Mouse (Mus musculus) kidney, embryonic 16.5 days (tissue): ENCODE results near the gene Lrch3. TPM values are rescaled to one million over a fixed set of nuclear protein-coding genes. Genes with fewer than 3 reads are reported as not detected.
"Not testable (repeated sequence)": the region's sequence is repeated elsewhere in the genome, so short reads cannot be mapped to it uniquely, and the experiment has no call there.

Source experiments
- ATAC-seq: fragments of 200-750 bp; cut with Nextera tagmentation; 2 replicates; pipeline ENCODE4 v1.8.0; 2017; ENCODE audit warnings: moderate TSS enrichment; ENCODE audit not compliant: low FRiP score, low TSS enrichment
- H3K27ac ChIP-seq: fragments of 300-500 bp; sonication (generic); 2 replicates; pipeline ENCODE4 v1.5.1; 2014; ENCODE audit warnings: low read length
- H3K27me3 ChIP-seq: fragments of 300-500 bp; sonication (generic); 2 replicates; pipeline ENCODE4 v1.6.1; 2014; ENCODE audit warnings: low read length, control low read depth, mixed read lengths; ENCODE audit not compliant: insufficient read depth
- H3K36me3 ChIP-seq: fragments of 300-500 bp; sonication (generic); 2 replicates; pipeline ENCODE4 v1.6.1; 2014; ENCODE audit warnings: low read length, control low read depth, mixed read lengths; ENCODE audit not compliant: insufficient read depth
- H3K4me1 ChIP-seq: fragments of 300-500 bp; sonication (generic); 2 replicates; pipeline ENCODE4 v1.6.1; 2014; ENCODE audit warnings: low read length, control low read depth, mixed read lengths; ENCODE audit not compliant: insufficient read depth
- H3K4me2 ChIP-seq: fragments of 300-500 bp; sonication (generic); replicated peaks from 2 replicates; pipeline ENCODE4 v1.6.1; 2014; ENCODE audit warnings: low read depth, low read length
- H3K4me3 ChIP-seq: fragments of 300-500 bp; sonication (generic); 2 replicates; pipeline ENCODE4 v1.5.1; 2014; ENCODE audit warnings: mild to moderate bottlenecking, low read length
- H3K9ac ChIP-seq: fragments of 300-500 bp; sonication (generic); replicated peaks from 2 replicates; pipeline ENCODE4 v1.6.1; 2014; ENCODE audit warnings: low read length
- H3K9me3 ChIP-seq: fragments of 300-500 bp; sonication (generic); 2 replicates; pipeline ENCODE4 v1.6.1; 2016; ENCODE audit warnings: low read length, control low read depth
- WGBS: fragments of 180-500 bp; shearing (Covaris S2); extraction: QIAGEN DNeasy Blood & Tissue Kit; methylation state at CpG from one replicate; pipeline ENCODE4 v1.1.7; 2014; 5-methylcytosine and 5-hydroxymethylcytosine counted together
- polyA plus RNA-seq: library from polyadenylated mRNA; unstranded; fragments of >200 nt; fragmentation: Nextera tagmentation; extraction: Ambion mirVana; gene quantifications from 2 replicates; pipeline ENCODE4 v1.2.1, GENCODE M21; 2015

Lrch3 gene
- 22.7 and 23.7 TPM in 2 replicates for polyA plus RNA-seq

GRCm38 (mm10) chr16:32913937-32914881 is at the start of gene Lrch3:
TSS of gene Lrch3 (plus strand) at chr16:32914100.
- H3K36me3 ChIP-seq = no peaks in the 10 kb centered on the region
- peak within 1 kb of the TSS; percentile 80 for H3K4me2 ChIP-seq
- H3K4me3 ChIP-seq = peak within 1 kb of the TSS; percentile 97
- H3K9ac ChIP-seq = peak within 1 kb of the TSS; percentile 97
- ATAC-seq = peak; percentile 96
- under 1% methylated on average over 85 of the region's 85 CpGs for WGBS
- H3K4me1 ChIP-seq = peaks cover 7% of the 10 kb centered on the region
- no peaks in the 10 kb centered on the region for H3K9me3 ChIP-seq
- H3K27ac ChIP-seq = peak within 1 kb of the TSS; percentile 94
- no peaks in the 10 kb centered on the region for H3K27me3 ChIP-seq

DNA sequence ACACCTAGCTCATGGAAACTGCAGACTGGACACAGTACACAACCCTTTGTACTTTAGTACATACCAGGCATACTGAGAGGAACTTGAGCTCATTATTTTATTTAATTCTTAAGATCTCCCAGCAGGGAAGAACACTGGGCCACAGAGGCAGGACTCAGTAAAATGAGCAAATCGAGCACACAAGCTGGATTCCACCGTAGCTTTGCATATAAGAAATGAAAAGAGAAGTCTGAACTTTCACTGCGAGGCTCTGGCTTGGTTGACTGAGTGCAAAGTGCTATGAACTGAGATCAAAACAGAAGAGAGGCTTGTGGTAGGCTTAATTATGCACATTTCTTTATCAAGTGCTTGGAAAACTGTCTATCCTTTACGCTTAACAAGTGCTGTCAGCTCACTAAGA is 48.5 kb upstream of the Lrch3 start:
- H3K27ac ChIP-seq = no peak overlapping the region
- H3K36me3 ChIP-seq = 0 out of 2 replicates have a peak, but pooled peaks cover 3% of the 10 kb centered on the region
- H3K9me3 ChIP-seq = no peaks in the 10 kb centered on the region
- H3K9ac ChIP-seq = no peak overlapping the region
- H3K27me3 ChIP-seq = no peaks in the 10 kb centered on the region
- WGBS = 87% methylated on average over 4 of the region's 4 CpGs
- H3K4me2 ChIP-seq = no peak overlapping the region
- ATAC-seq = no peak
- peaks cover 13% of the 10 kb centered on the region for H3K4me1 ChIP-seq
- no peak overlapping the region for H3K4me3 ChIP-seq

DNA sequence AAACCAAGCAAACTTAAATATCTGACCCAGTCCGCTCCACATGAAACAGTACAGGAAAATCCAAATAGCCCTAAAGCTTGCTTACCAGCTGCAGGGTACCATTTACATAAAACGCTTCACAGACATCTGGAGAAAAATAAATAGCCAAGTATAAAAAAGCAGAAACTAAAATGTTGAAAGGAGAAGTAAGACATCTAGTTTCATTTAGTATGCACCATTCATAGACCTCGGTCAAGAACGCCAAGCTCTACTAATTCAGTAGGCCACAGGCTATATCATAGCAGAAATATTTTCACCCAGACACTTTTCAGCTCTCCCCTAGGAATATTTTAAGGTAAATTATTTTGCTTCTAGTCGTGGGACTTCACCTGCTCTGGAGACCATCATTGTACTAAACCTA is 47.2 kb upstream of the Lrch3 start:
- no peak overlapping the region for H3K4me3 ChIP-seq
- no peak for ATAC-seq
- H3K27me3 ChIP-seq = no peaks in the 10 kb centered on the region
- H3K27ac ChIP-seq = no peak overlapping the region
- H3K4me2 ChIP-seq = no peak overlapping the region
- WGBS = 93% methylated on average over 5 of the region's 5 CpGs
- peaks cover 13% of the 10 kb centered on the region for H3K4me1 ChIP-seq
- no peaks in the 10 kb centered on the region for H3K9me3 ChIP-seq
- H3K9ac ChIP-seq = no peak overlapping the region
- H3K36me3 ChIP-seq = 0 out of 2 replicates have a peak, but pooled peaks cover 3% of the 10 kb centered on the region

- peaks cover 13% of the 10 kb centered on the region for H3K4me1 ChIP-seq
- H3K27ac ChIP-seq = peak overlapping the region; percentile 64
- peak overlapping the region; percentile 81 for H3K4me3 ChIP-seq
- H3K27me3 ChIP-seq = no peaks in the 10 kb centered on the region
- WGBS = under 1% methylated on average over 35 of the region's 35 CpGs
- H3K4me2 ChIP-seq = peak overlapping the region; percentile 76
- H3K9me3 ChIP-seq = no peaks in the 10 kb centered on the region
- ATAC-seq = peak; percentile 99
- peak overlapping the region; percentile 89 for H3K9ac ChIP-seq
- 0 out of 2 replicates have a peak, but pooled peaks cover 3% of the 10 kb centered on the region for H3K36me3 ChIP-seq
These were observed 45.9 kb upstream of the Lrch3 start for GRCm38 (mm10) chr16:32867919-32868552.

GRCm38 (mm10) chr16:32870231-32870630 is 43.7 kb upstream of the Lrch3 start:
- ATAC-seq = no peak
- H3K4me2 ChIP-seq = no peak overlapping the region
- no peaks in the 10 kb centered on the region for H3K27me3 ChIP-seq
- H3K4me3 ChIP-seq = no peak overlapping the region
- H3K9ac ChIP-seq = no peak overlapping the region
- no peaks in the 10 kb centered on the region for H3K9me3 ChIP-seq
- 67% methylated on average over 5 of the region's 5 CpGs for WGBS
- no peaks in the 10 kb centered on the region for H3K36me3 ChIP-seq
- H3K4me1 ChIP-seq = peaks cover 13% of the 10 kb centered on the region
- H3K27ac ChIP-seq = no peak overlapping the region

GRCm38 (mm10) chr16:32873366-32873765 is 40.5 kb upstream of the Lrch3 start:
- Histone ChIP-seq H3K27ac (0 out of 2 replicates have a peak overlapping the region, but pooled peaks have one; percentile 46), H3K9me3 (no peaks in the 10 kb centered on the region), H3K9ac (no peak overlapping the region), H3K4me2 (no peak overlapping the region), H3K27me3 (no peaks in the 10 kb centered on the region), H3K36me3 (no peaks in the 10 kb centered on the region), H3K4me3 (no peak overlapping the region), H3K4me1 (0 out of 2 replicates have a peak, but pooled peaks cover 4% of the 10 kb centered on the region)
- no peak for ATAC-seq
- 40% methylated on average over 3 of the region's 3 CpGs for WGBS

GRCm38 (mm10) chr16:32875281-32875680 is 38.6 kb upstream of the Lrch3 start:
- H3K4me3 ChIP-seq, H3K9me3 ChIP-seq, H3K27me3 ChIP-seq, H3K36me3 ChIP-seq, ATAC-seq, H3K4me2 ChIP-seq, H3K9ac ChIP-seq, H3K27ac ChIP-seq: not testable (repeated sequence)
- peaks cover 10% of the 10 kb centered on the region for H3K4me1 ChIP-seq
- WGBS = 80% methylated on average over 1 of the region's 1 CpGs

DNA sequence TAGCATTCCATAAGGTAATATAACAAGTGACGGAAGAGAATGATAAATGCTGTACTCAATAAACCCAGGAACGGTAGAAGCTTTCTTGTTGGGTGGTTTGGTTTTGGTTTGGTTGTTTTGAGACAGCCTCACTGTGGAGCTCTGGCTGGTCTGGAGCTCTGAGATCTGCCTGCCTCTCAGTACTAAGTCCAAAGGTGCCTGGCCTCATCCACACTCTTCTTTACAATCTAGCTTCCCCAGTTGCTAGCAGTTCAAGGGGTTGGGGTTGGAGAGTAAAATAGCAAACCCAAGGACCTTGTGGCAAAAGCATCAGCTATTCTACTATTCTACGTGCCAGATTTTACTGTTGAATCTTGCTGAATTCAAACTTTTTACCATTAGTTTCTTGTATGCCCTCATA is 38.1 kb upstream of the Lrch3 start:
- no peak for ATAC-seq
- H3K9ac ChIP-seq = no peak overlapping the region
- no peak overlapping the region for H3K4me2 ChIP-seq
- H3K27ac ChIP-seq = no peak overlapping the region
- H3K9me3 ChIP-seq = no peaks in the 10 kb centered on the region
- no peaks in the 10 kb centered on the region for H3K36me3 ChIP-seq
- H3K27me3 ChIP-seq = no peaks in the 10 kb centered on the region
- WGBS = 92% methylated on average over 3 of the region's 3 CpGs
- H3K4me3 ChIP-seq = no peak overlapping the region
- peaks cover 10% of the 10 kb centered on the region for H3K4me1 ChIP-seq

DNA sequence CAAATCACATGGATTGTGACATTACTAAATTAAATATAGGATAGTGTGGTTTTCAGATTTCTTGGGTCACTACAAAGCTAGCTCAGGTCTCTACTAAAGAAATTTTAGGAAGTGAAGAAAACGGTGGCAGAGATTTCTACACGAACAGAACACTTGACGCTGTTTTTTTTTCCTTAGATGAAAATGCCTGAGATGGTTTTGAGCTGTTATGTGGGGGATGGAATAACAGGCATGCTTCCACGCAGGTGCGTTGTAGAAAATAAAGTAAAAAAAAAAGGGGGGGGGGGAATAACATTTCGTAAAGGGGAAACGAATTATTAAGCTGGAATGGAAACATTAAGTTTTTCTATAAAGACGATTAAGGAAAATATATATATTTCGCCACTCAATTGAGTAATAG is 37.1 kb upstream of the Lrch3 start:
- peak overlapping the region; percentile 92 for H3K9ac ChIP-seq
- peak overlapping the region; percentile 98 for H3K4me3 ChIP-seq
- H3K4me1 ChIP-seq = peaks cover 14% of the 10 kb centered on the region
- ATAC-seq = no peak
- H3K4me2 ChIP-seq = peak overlapping the region; percentile 78
- WGBS = 21% methylated on average over 9 of the region's 9 CpGs
- H3K27me3 ChIP-seq = no peaks in the 10 kb centered on the region
- no peak overlapping the region for H3K27ac ChIP-seq
- no peaks in the 10 kb centered on the region for H3K36me3 ChIP-seq
- H3K9me3 ChIP-seq = no peaks in the 10 kb centered on the region
